In genomic region chr4:24907745-24908144, GRCm38 (mm10) we compare ENCODE assay signal across 1 mouse cellular context.
A peak's percentile ranks its signal among the peaks of the same experiment; 100 is the strongest.
TF ChIP-seq lines count a peak whose summit lies in the region.

No protein-coding gene starts in this region.

TF ChIP-seq in CH12.LX, 34 proteins besides CTCF, POLR2A, EP300 and RAD21:
- no peak for TF ChIP-seq ZMIZ1 (IDR thresholded peaks at IDR 0.05; ENCODE audit: low read depth, low read length)
- no peak for TF ChIP-seq CHD2 (IDR thresholded peaks at IDR 0.05; ENCODE audit: low read length)
- TF ChIP-seq IRF4 (IDR thresholded peaks at IDR 0.05; ENCODE audit: low read depth, low read length): peak; percentile 91
- TF ChIP-seq SMC3 (IDR thresholded peaks at IDR 0.05; ENCODE audit: low read depth, low read length): peak; percentile 42
- no peak for TF ChIP-seq MAFK (IDR thresholded peaks at IDR 0.05; ENCODE audit: insufficient replicate concordance, low read length)
- no peak for TF ChIP-seq MXI1 (IDR thresholded peaks at IDR 0.05; ENCODE audit: low read depth, low read length)
- no peak for TF ChIP-seq USF1 (IDR thresholded peaks at IDR 0.05; ENCODE audit: low read depth, low read length)
- no peak for TF ChIP-seq JUN (IDR thresholded peaks at IDR 0.05; ENCODE audit: insufficient read depth, low read depth, low read length)
- no peak for TF ChIP-seq RCOR1 (conservative IDR thresholded peaks at IDR 0.05; ENCODE audit: low read depth, low read length)
- no peak for TF ChIP-seq NELFE (IDR thresholded peaks at IDR 0.05; ENCODE audit: low read depth, low read length)
- TF ChIP-seq HCFC1 (IDR thresholded peaks at IDR 0.05; ENCODE audit: low read depth, low read length): no peak
